Mouse (Mus musculus): ENCODE measurements around the gene Ugt1a8.
"Not testable (repeated sequence)": the region's sequence is repeated elsewhere in the genome, so short reads cannot be mapped to it uniquely, and the experiment has no call there.

Gene Ugt1a8

DNA sequence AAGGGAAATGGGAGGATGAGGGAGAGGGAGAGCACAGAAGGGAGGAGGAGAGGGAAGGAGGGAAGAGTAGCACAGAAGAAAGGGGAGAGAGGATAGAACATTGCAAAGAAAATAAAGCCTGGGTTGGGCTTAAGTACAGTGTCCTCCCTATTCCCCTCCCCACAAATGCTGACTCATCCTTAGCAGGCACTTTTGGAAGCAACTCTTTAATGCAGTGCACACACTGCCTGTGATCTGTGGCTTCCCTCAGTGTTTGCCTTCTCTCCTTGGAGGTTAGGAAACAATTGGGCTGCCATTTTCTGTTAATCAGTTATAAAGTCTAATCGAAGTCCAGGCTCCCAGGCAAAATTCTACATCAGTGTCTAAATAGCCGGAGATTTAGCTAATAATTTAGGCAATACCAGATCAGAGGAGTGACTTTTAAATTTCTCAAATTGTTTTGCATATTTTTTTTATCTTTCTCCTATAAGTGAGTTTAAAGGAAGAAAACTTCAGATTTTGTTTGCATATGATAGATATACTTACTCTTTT, 21.5 kb downstream of the Ugt1a8 start:
- DNase-seq (ENCODE audit: low read depth, low spot score), result not testable (repeated sequence)

DNA sequence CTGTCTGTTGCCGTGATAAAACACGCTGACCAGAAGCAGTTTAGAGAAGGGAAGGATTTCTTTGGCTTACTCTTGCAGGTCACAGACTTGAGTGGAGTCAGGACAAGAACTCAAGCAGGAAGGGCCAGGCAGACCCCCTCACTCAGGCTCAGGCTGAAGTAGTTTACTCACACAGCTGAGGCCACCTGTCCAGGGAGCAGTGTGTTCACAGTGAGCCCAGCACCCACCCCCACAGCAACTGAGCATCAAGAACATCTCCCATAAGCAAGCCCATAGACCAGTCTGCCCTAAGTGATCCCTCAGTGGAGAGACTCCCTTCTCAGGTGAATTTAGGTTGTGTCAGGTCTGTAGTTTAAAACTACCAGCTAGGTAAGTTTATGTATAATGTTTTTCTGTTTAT, 22.0 kb downstream of the Ugt1a8 start:
- not testable (repeated sequence) for DNase-seq (ENCODE audit: low read depth, low spot score)

DNA sequence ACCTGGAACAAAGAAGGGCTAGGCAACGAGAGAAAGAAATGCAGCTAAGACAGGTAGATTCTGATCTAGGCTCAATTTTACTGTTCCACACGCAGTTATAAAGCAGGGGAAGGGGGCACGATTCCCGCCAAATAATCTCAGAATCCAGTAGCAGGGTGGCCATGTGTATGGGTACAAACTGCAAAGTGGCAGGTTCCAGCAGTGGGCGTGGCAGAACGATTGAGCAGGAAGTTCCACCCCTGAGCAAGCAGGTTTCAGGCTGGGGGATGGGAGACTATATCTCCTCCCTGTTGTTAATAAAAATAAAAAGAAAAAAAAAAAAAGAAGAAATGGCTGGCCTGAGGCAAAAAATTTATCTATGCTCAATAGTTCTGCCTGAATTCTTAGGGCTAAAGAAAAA, 25.2 kb downstream of the Ugt1a8 start:
- DNase-seq (ENCODE audit: low read depth, low spot score), result not testable (repeated sequence)

DNA sequence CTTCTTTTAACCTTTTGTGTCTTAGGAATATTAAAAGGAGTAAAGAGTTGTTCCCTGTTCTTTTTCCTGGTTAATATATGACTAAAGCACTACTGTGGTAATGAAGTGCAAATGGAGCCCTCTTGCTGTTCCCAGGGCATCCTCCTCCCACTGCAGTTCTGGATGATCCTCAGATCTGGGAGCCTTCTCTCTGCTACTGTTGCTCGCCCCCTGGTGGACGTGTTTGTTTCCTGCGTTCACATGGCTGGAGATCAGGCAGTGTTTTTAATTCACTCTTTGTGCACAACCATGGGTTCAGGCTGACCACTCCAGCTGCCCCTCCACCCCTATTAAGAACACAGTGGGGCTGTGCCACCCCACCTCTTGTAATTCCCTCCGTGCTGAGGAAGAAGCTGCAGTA, 32.9 kb downstream of the Ugt1a8 start:
- not testable (repeated sequence) for DNase-seq (ENCODE audit: low read depth, low spot score)

DNA sequence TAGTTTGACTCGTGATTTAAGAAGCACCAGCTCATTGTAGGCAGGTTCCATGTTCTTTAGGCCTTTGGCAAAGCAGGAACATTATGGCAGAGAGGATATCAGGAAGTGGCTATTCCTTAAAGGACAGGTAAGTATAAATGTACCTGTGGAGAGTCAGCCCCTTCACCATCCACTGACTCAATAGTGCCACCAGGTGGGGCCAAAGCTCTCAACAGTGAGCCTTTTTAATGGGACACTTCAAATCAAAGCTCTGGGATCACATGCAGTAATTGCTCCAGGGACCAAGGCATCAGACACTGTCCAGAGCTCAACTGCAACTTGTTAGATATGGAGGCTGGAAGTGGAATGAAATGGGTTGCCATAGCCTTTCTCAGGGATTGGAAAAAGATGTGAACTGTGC, 33.9 kb downstream of the Ugt1a8 start:
- DNase-seq (ENCODE audit: low read depth, low spot score), result peak; percentile 29

DNA sequence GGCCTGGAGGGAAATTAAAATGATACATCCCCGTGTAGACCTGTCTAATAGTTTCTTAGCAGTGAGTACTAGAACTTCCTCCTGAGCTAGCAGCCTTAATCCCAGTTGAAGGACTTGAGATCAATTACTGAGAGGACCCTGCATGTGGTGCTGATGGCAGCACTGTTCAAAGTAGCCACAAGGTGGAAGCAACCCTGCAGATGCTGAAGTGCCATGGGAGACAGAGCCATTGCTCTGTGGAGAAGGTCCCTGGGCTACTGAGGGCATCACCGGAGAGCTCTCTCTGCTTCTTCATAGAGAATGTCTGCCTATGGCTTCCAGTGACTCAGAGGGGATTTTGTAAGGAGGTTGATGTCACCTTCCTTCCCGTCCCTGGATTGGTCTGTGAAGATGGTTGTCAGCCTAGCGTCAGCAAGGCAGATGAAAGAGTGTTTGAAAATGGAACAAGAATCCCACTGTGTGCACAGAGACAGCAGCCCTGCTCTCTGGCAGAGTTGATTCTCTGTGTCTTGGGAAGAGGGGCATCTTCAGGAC, 38.3 kb downstream of the Ugt1a8 start:
- peak; percentile 22 for DNase-seq (ENCODE audit: low read depth, low spot score)

DNA sequence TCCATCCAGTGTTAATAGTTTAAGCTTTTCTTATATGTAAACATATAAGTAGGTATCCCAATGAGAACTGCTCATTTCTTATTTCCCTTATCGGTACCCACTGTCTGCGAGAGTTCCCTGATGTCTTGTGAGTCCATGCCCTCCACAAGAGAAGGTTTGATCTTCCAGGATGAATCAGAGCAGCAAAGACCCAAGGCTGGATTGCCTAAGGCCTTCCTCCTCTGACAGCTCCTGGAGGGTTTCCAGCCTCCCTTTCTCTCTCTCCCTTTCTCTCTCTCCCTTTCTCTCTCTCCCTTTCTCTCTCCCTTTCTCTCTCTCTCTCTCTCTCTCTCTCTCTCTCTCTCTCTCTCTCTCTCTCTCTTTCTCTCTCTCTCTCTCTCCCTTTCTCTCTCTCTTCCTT, 41.5 kb downstream of the Ugt1a8 start:
- DNase-seq (ENCODE audit: low read depth, low spot score), result not testable (repeated sequence)

DNA sequence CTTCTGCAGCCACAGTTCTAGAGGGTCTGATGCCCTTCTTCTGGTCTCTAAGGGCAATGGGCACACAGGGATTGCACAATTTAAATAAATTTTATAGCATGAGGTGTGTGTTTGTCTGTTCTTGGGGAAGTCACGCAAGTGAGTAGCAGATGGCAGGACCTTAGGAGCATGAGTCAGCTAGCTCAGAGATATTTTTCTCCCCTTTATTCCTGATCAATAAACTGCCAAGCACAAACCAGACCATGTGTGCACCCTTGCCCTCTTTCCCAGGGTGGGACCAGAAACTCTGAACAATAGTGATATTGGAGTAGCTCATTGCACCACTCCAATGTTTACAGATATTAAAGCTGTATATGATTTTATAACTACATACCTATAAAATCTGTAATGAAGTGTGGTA, 42.6 kb downstream of the Ugt1a8 start:
- not testable (repeated sequence) for DNase-seq (ENCODE audit: low read depth, low spot score)

DNA sequence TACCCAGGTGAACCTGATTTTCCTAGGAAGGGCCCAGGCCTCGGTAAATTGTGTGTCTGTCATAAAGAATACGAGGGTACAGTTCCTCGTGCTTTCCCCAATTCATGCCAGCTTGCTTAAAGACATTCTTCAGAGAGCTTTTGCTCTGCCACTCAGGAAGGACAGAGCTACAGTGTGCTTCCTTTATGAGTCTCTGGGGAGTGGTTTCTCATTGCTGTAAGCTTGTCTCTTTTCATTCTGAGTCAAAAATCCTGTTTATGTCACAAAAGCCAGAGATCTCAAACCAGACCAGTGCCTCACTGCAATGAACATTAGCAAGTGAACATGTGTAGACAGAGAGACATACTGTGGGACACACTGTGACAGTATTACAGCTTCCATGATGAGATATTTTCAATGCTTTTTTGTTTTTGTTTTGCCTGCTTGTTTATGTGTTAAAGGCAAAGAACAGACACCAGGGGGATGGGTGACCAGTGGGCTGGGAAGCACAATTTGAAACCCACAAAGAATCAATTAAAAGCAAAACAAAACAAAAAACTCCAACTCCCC, 46.4 kb downstream of the Ugt1a8 start:
- DNase-seq (ENCODE audit: low read depth, low spot score), result peak; percentile 75

DNA sequence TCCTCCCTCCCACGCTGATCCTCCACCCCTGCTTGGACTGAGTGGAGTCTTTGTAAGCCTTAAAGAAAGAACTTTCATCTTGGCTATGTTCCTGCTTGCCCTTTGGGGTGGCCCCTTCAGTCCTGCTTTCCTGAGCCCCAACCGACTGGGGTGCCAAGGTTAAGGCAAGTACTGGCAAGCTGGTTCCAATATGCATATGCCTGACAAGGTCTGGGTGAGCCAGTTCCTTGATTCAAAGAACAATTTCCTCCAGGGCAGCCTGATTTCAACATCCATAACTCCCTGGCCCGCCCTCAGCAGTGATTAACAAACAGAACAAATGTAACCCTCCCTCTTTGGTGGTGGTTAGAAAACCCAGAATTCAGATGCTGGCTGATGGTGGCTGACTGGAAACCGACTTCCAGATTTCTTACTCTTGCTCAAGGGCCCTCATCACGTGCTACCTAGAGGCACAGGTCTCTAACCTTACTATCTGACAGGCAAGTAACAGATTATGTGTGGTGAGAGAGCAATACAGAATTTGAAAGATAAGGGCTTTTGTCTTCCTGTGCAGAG, 46.9 kb downstream of the Ugt1a8 start, which contains the start of gene Ugt1a6a:
Gene Ugt1a6a (plus strand): TSS at position 353 of the 555 bp plus-strand sequence.
- not testable (repeated sequence) for DNase-seq (ENCODE audit: low read depth, low spot score)

DNA sequence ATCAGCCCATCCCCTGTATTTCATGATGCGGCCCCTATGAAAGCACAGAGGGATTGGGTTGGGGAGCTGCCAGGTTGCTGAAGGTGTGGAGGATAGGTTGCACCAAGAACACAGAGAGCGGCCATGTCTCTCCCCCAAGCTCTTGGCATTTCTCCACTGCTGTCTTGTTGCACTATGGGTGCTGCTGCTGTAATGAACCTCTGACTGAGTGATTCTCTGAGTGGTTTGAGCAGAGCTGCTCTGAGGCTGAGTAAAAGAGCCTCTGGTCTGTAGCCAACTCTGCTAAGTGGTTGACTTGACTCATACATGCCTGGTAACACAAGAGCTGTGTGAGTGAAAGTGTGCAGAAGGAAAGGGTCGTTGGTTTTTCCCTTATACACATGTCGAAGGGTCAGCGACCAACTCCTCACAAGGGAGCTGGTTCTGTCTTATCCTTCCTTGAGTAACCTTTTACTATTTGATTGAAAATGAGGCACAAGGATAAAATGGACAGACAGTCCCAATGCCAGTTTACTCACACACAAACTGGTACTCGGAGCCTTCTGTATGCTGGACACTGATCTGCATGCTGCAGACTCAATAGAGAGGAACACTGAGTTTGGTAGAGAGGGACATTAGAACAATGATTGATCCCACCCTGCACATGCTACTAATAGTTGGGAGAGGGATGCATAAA, 47.8 kb downstream of the Ugt1a8 start:
- DNase-seq (ENCODE audit: low read depth, low spot score), result not testable (repeated sequence)

DNA sequence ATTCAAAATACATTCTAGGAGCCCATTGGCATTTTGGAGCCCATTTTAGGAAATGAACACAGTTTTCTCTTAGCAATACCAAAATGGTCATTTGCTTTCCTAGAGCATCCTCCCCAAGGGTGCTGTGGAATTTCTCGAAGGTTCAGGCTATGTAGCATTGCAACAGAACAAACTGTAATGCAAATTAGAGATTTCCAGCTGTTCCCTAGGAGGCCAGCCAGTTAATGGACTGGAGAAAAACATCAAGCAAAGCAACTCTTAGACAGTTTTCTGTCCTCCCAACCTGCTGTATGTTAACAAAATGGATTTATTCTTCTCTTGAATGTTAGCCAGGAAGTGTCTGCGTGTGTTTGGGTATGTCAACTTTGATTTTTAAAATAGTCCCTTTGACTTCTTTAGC, 49.0 kb downstream of the Ugt1a8 start:
- no peak for DNase-seq (ENCODE audit: low read depth, low spot score)

DNA sequence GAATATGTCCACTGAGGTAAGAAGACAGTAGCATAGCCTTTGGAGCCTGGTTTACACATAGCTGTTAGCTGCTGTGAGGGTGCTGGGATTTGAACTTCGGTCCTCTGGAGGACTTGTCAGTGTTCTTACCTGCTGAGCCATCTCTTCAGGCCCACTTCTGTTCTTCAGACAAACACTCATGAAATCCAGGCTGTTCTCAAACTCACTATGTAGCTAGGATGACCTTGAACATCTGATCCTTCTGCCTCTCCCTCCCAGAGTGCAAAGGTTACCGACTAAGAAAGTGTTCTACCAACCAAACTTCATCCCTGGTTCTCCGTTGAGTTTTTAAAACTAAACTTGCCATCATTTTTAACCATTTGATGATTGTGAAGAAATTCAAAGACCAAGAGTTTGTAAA, 49.7 kb downstream of the Ugt1a8 start:
- no peak for DNase-seq (ENCODE audit: low read depth, low spot score)

DNA sequence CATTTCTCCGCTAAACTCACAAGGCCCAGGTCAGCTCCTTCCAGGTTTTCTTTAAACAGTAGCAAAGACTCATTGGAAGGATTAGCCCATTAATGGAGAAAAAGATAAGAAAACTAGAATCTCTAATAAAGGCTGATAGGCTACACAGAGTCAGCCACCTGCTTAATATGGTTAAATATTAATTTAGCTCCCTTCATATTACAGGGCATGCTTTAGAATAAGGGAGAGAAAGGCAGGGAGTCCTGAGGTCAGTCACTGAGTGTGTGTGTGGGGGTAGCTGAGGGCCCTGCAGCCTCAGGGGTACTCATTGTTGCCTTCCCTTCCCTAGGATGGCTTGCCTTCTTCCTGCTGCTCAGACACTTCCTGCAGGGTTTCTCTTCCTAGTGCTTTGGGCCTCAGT, 50.5 kb downstream of the Ugt1a8 start:
- no peak for DNase-seq (ENCODE audit: low read depth, low spot score)

DNA sequence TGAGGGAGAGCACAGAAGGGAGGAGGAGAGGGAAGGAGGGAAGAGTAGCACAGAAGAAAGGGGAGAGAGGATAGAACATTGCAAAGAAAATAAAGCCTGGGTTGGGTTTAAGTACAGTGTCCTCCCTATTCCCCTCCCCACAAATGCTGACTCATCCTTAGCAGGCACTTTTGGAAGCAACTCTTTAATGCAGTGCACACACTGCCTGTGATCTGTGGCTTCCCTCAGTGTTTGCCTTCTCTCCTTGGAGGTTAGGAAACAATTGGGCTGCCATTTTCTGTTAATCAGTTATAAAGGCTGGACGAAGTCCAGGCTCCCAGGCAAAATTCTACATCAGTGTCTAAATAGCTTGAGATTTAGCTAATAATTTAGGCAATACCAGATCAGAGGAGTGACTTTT, 52.9 kb downstream of the Ugt1a8 start:
- not testable (repeated sequence) for DNase-seq (ENCODE audit: low read depth, low spot score)

DNA sequence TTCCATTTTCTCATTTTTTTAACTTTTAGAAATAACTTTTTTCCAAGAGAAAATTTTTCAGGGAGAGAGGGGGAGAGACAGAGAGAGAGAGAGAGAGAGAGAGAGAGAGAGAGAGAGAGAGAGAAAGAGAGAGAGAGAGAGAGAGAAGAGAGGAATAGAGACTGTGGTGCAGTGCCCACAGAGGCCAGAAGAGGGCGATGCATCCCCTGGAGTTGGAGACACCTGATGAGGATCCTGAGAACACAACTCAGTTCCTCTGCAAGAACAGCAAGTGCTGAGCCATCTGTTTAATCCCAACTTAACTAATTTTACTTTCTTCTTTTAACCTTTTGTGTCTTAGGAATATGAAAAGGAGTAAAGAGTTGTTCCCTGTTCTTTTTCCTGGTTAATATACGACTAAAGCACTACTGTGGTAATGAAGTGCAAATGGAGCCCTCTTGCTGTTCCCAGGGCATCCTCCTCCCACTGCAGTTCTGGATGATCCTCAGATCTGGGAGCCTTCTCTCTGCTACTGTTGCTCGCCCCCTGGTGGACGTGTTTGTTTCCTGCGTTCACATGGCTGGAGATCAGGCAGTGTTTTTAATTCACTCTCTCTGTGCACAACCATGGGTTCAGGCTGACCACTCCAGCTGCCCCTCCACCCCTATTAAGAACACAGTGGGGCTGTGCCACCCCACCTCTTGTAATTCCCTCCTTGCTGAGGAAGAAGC, 56.5 kb downstream of the Ugt1a8 start:
- peak; percentile 64 for DNase-seq (ENCODE audit: low read depth, low spot score)

DNA sequence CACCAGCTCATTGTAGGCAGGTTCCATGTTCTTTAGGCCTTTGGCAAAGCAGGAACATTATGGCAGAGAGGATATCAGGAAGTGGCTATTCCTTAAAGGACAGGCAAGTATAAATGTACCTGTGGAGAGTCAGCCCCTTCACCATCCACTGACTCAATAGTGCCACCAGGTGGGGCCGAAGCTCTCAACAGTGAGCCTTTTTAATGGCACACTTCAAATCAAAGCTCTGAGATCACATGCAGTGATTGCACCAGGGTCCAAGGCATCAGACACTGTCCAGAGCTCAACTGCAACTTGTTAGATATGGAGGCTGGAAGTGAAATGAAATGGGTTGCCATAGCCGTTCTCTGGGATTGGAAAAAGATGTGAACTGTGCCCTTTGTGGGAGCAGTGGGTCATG, 57.7 kb downstream of the Ugt1a8 start:
- DNase-seq (ENCODE audit: low read depth, low spot score), result peak; percentile 43

DNA sequence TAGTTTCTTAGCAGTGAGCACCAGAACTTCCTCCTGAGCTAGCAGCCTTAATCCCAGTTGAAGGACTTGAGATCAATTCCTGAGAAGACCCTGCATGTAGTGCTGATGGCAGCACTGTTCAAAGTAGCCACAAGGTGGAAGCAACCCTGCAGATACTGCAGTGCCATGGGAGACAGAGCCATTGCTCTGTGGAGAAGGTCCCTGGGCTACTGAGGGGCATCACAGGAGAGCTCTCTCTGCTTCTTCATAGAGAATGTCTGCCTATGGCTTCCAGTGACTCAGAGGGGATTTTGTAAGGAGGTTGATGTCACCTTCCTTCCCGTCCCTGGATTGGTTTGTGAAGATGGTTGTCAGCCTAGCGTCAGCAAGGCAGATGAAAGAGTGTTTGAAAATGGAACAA, 62.5 kb downstream of the Ugt1a8 start:
- peak; percentile 20 for DNase-seq (ENCODE audit: low read depth, low spot score)

DNA sequence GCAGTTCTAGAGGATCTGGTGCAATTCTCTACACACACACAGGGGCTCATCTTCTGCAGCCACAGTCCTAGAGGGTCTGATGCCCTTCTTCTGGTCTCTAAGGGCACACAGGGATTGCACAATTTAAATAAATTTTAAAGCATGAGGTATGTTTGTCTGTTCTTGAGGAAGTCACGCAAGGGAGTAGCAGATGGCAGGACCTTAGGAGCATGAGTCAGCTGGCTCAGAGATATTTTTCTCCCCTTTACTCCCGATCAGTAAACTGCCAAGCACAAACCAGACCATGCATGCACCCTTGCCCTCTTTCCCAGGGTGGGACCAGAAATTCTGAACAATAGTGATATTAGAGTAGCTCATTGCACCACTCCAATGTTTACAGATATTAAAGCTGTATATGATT, 70.8 kb downstream of the Ugt1a8 start:
- no peak for DNase-seq (ENCODE audit: low read depth, low spot score)

DNA sequence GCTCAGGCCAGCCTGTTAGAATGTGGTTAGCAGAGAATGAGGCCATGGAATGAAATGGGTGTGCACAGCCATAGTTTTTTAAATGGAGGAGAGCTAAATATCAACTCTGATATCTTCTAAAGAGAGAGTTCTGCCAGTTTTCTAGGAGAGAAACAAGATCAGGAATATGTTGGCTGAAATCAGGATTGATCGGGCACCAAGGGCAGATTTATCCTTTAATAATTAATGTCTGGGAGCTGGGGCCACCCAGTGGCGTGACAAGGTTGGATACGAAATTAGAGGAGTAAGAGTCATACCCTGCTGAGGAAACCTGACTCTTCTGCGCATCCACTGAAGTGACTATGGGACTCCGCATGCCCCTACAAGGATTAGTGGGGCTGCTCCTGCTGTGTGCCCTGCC, 78.1 kb downstream of the Ugt1a8 start, which contains the start of gene Ugt1a5:
Gene Ugt1a5 (plus strand): TSS at position 302 of the 400 bp plus-strand sequence.
- DNase-seq (ENCODE audit: low read depth, low spot score), result no peak

DNA sequence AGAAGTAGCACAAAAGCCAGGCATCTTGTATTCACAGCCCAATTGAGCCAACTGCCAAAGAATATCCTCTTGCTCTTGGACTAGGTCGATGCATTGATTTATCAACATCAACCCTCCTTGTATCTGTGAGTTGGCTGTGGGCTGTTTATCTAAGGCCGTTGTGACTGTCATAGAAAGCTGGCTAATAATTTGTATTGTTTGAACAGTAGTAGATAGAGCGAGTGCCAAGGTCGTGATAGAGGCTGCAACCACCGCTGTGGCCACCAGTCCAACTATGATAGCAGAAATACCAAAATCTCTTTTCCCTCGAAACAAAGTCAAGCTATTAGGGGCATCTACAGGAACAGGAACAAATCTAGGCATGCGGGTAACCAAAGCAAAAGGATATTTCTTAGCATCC, 84.6 kb downstream of the Ugt1a8 start:
- DNase-seq (ENCODE audit: low read depth, low spot score), result not testable (repeated sequence)

DNA sequence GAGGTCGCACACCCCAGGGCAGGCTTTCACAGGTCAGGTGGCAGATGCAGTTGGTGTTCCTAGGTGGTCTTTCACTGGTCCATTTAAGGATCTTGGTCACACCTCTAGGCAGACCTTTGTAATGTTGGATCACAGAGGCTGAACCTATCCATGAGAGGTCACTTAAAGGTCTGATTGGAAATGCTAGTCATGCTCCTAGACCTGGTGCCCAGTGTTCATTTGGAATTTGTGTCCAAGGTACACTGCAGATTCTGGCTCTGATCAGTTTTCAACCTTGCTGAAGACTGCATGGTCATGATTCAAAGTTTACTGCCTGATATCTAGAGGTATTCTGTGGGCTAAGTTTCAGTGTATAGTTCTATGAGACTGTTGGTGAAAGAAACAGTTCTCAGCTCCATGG, 92.0 kb downstream of the Ugt1a8 start:
- DNase-seq (ENCODE audit: low read depth, low spot score), result no peak

Measured in A20 (cell line).